Mouse (Mus musculus) liver, postnatal 0 days (tissue): ENCODE results near the gene Dlgap3. TPM values are rescaled to one million over a fixed set of nuclear protein-coding genes. Genes with fewer than 3 reads are reported as not detected.
A peak's percentile ranks its signal among the peaks of the same experiment; 100 is the strongest.

ENCODE experiments used
- ATAC-seq: fragments of 200-750 bp; cut with Nextera tagmentation; 2 replicates; pipeline ENCODE4 v1.8.0; 2017; ENCODE audit warnings: mild to moderate bottlenecking, moderate library complexity
- DNase-seq: peaks from one replicate; pipeline ENCODE4 v3.0.0-alpha.2; 2016
- H3K27ac ChIP-seq: fragments of 300-500 bp; sonication (generic); 2 replicates; pipeline ENCODE4 v1.5.1; 2014; ENCODE audit warnings: antibody characterized with exemption, moderate library complexity, mild to moderate bottlenecking, low read depth
- H3K27me3 ChIP-seq: fragments of 300-500 bp; sonication (generic); 2 replicates; pipeline ENCODE4 v1.6.1; 2014; ENCODE audit warnings: low read length, control low read depth, mixed read lengths; ENCODE audit not compliant: insufficient read depth
- H3K36me3 ChIP-seq: fragments of 300-500 bp; sonication (generic); replicated peaks from 2 replicates; pipeline ENCODE4 v1.6.1; 2014; ENCODE audit warnings: mild to moderate bottlenecking, control low read depth, low read length, moderate library complexity, mixed read lengths; ENCODE audit not compliant: insufficient read depth
- H3K4me1 ChIP-seq: fragments of 300-500 bp; sonication (generic); 2 replicates; pipeline ENCODE4 v1.6.1; 2014; ENCODE audit warnings: antibody characterized with exemption, mild to moderate bottlenecking, control low read depth; ENCODE audit not compliant: insufficient read depth
- H3K4me2 ChIP-seq: fragments of 300-500 bp; sonication (generic); 2 replicates; pipeline ENCODE4 v1.6.1; 2014; ENCODE audit warnings: low read depth, mild to moderate bottlenecking, low read length, moderate library complexity, mixed read lengths
- H3K4me3 ChIP-seq: fragments of 300-500 bp; sonication (generic); 2 replicates; pipeline ENCODE4 v1.5.1; 2014; ENCODE audit warnings: low read depth, low read length
- H3K9ac ChIP-seq: fragments of 300-500 bp; sonication (generic); replicated peaks from 2 replicates; pipeline ENCODE4 v1.6.1; 2014; ENCODE audit warnings: mild to moderate bottlenecking, moderate library complexity
- H3K9me3 ChIP-seq: fragments of 300-500 bp; sonication (generic); 2 replicates; pipeline ENCODE4 v1.6.1; 2016; ENCODE audit warnings: mild to moderate bottlenecking, control low read depth, low read length, mixed read lengths
- CTCF ChIP-seq: sonication (generic); IDR thresholded peaks from 2 replicates; pipeline ENCODE4 v1.5.1; 2016; ENCODE audit warnings: antibody characterized with exemption, low read depth
- EP300 ChIP-seq: IDR thresholded peaks from 2 replicates; pipeline ENCODE4 v1.6.1; 2016; ENCODE audit warnings: antibody characterized with exemption, low read depth, mild to moderate bottlenecking
- WGBS: fragments of 180-500 bp; shearing (Covaris S2); extraction: QIAGEN DNeasy Blood & Tissue Kit; methylation state at CpG from one replicate; pipeline ENCODE4 v1.1.7; 2014; ENCODE audit not compliant: insufficient replicate concordance; 5-methylcytosine and 5-hydroxymethylcytosine counted together
- polyA plus RNA-seq: library from polyadenylated mRNA; unstranded; fragments of >200 nt; fragmentation: Nextera tagmentation; extraction: Ambion mirVana; gene quantifications from 2 replicates; pipeline ENCODE4 v1.2.1, GENCODE M21; 2015

Dlgap3 gene
- polyA plus RNA-seq, 1 experiment from 2014 or later = 0.07 TPM

GRCm38 (mm10) chr4:127167731-127168130 lies 1.3 kb upstream of the Dlgap3 start:
- H3K27ac ChIP-seq = no peak overlapping the region
- H3K36me3 ChIP-seq = no peaks in the 10 kb centered on the region
- no peak overlapping the region for H3K4me3 ChIP-seq
- H3K4me2 ChIP-seq = peak overlapping the region; percentile 77; the same call in 1 of the 2 replicates
- H3K9me3 ChIP-seq = no peaks in the 10 kb centered on the region
- WGBS = 20% methylated on average over 8 of the region's 8 CpGs
- peaks cover 9% of the 10 kb centered on the region for H3K4me1 ChIP-seq
- DNase-seq (no peak), ATAC-seq (no peak)
- no peak overlapping the region for H3K9ac ChIP-seq
- TF ChIP-seq CTCF (no peak), EP300 (no peak)
- peaks cover 37% of the 10 kb centered on the region for H3K27me3 ChIP-seq

GRCm38 (mm10) chr4:127168211-127168913 lies 642 bp upstream of the Dlgap3 start:
- H3K4me2 ChIP-seq = peak overlapping the region; percentile 77
- peak; percentile 32 for DNase-seq
- H3K27me3 ChIP-seq = peaks cover 37% of the 10 kb centered on the region
- no peak overlapping the region for H3K9ac ChIP-seq
- H3K27ac ChIP-seq = no peak overlapping the region
- H3K9me3 ChIP-seq = no peaks in the 10 kb centered on the region
- H3K4me3 ChIP-seq = peak overlapping the region; percentile 54
- H3K4me1 ChIP-seq = peaks cover 9% of the 10 kb centered on the region
- peak; percentile 61 for ATAC-seq
- no peaks in the 10 kb centered on the region for H3K36me3 ChIP-seq
- WGBS = 1% methylated on average over 26 of the region's 39 CpGs
- no peak for TF ChIP-seq CTCF
- no peak for TF ChIP-seq EP300

GRCm38 (mm10) chr4:127169346-127170221 lies 580 bp downstream of the Dlgap3 start:
- peak overlapping the region; percentile 54 for H3K4me3 ChIP-seq
- WGBS = 5% methylated on average over 35 of the region's 51 CpGs

DNA sequence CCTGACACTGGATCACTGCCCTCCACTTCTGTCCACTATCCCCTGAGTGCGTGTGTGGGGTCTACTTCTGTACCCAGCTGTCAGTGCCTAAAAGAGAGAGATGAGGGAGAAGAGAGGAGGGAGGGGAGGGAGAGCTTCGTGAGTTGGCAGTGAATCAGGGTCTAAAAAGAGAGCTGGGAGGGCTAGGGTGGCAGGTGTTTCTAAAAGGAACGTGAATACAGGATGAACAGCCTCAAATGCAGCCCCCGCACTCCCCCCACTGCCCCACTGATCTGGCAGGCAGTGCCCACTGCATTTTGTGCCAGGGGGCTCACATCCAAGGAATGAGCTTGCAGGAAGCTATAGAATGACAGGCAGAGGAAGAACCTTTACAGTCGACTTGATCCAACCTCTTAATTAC lies 1.9 kb downstream of the Dlgap3 start:
- no peak overlapping the region for H3K9ac ChIP-seq
- no peak overlapping the region for H3K4me2 ChIP-seq
- peaks cover 37% of the 10 kb centered on the region for H3K27me3 ChIP-seq
- no peaks in the 10 kb centered on the region for H3K9me3 ChIP-seq
- TF ChIP-seq CTCF (no peak), EP300 (no peak)
- no peak for DNase-seq
- H3K4me1 ChIP-seq = peaks cover 9% of the 10 kb centered on the region
- H3K4me3 ChIP-seq = no peak overlapping the region
- H3K27ac ChIP-seq = no peak overlapping the region
- WGBS = 52% methylated on average over 5 of the region's 5 CpGs
- ATAC-seq = no peak
- H3K36me3 ChIP-seq = no peaks in the 10 kb centered on the region

More at GRCm38 (mm10) chr4:127169346-127170221, 580 bp downstream of the Dlgap3 start:
- Histone ChIP-seq H3K4me1 (peaks cover 9% of the 10 kb centered on the region), H3K9me3 (no peaks in the 10 kb centered on the region), H3K27ac (no peak overlapping the region), H3K27me3 (peaks cover 37% of the 10 kb centered on the region), H3K9ac (no peak overlapping the region), H3K36me3 (no peaks in the 10 kb centered on the region), H3K4me2 (peak overlapping the region; percentile 77)
- no peak for TF ChIP-seq EP300
- TF ChIP-seq CTCF = no peak
- ATAC-seq = peak; percentile 41
- DNase-seq = no peak

- WGBS = 37% methylated on average over 4 of the region's 4 CpGs
- no peak for DNase-seq
- Histone ChIP-seq H3K9me3 (no peaks in the 10 kb centered on the region), H3K4me1 (peaks cover 9% of the 10 kb centered on the region), H3K27ac (no peak overlapping the region), H3K4me3 (no peak overlapping the region), H3K36me3 (no peaks in the 10 kb centered on the region), H3K27me3 (peaks cover 37% of the 10 kb centered on the region), H3K4me2 (no peak overlapping the region), H3K9ac (no peak overlapping the region)
- no peak for ATAC-seq
- TF ChIP-seq EP300 (no peak), CTCF (no peak)
Measured at GRCm38 (mm10) chr4:127171341-127171905, 2.4 kb downstream of the Dlgap3 start.

DNA sequence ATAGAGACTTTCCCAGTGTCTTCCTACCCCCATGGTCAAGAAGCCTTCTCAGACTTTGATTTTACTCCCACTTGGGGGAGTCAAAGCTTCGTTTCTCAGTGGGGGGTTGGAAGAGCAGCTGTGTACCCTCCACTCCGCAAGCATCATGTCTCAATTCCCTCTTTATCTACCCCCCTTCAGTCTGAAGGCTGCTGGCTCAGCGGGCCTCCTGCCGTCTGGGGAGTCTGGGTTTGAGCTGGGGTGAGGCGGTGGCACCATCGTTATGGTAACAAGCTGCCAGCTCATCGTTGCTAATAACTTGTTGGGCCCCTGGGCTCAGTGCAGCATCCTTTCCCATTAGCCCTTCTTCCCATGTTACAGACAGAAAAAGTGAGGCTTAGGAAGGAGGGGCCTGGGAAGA lies 3.1 kb downstream of the Dlgap3 start:
- DNase-seq (no peak), ATAC-seq (no peak)
- H3K27me3 ChIP-seq = peaks cover 34% of the 10 kb centered on the region
- 29% methylated on average over 7 of the region's 7 CpGs for WGBS
- peaks cover 9% of the 10 kb centered on the region for H3K4me1 ChIP-seq
- H3K9ac ChIP-seq = no peak overlapping the region
- H3K36me3 ChIP-seq = no peaks in the 10 kb centered on the region
- H3K9me3 ChIP-seq = no peaks in the 10 kb centered on the region
- no peak for TF ChIP-seq CTCF
- no peak for TF ChIP-seq EP300
- no peak overlapping the region for H3K4me2 ChIP-seq
- no peak overlapping the region for H3K27ac ChIP-seq
- H3K4me3 ChIP-seq = no peak overlapping the region
